Mouse (Mus musculus): ENCODE measurements around the gene Rsph1. TPM values are rescaled to one million over a fixed set of nuclear protein-coding genes. Genes with fewer than 3 reads are reported as not detected.

Rsph1 gene
- polyA plus RNA-seq, 1 experiment, result not detected

DNA sequence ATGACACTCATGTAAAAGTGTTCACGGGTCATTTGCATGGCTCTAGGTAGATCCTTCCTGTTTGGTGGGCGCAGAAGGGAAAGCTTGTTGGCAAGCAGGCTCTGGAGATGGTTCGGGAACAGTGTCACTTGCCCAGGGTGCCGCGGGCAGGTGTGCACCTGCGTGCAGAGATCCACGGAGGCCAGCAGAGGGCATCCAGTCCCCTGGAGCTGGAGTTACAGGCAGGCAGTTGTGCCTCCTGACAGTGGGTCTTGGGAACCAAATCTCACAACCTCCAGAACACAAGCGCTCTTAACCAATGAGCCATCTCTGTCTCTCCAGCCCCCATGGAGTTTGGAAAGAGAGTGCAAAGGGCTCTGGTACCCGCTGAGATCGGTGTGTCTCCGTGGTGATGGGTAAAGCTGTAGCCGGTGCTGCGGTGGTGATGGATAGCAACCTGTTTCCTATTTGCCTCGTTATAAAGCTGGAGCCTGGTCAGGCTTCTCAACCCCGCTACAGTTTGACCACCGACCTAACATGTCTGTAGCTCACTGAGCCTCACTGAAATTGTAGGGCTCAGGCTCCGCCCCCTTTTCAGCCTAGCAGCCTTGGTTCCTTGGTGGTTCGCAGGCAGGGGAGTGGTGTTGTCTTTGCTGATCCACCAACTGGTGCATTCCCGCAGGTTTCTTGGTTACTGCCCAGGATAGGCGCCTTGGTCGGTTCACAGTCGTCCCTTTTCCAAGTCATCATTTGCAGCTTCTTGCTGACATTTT, 40.5 kb upstream of the Rsph1 start:
- TF ChIP-seq POLR2A (IDR thresholded peaks at IDR 0.05; ENCODE audit: borderline replicate concordance, low read depth, low read length) (no peak), CTCF (IDR thresholded peaks at IDR 0.05; ENCODE audit: low read depth, low read length) (no peak)
- Histone ChIP-seq H3K4me1 (ENCODE audit: control insufficient read depth, insufficient read depth, low read length) (no peaks in the 10 kb centered on the region), H3K4me3 (ENCODE audit: insufficient read depth, low read length) (no peak overlapping the region), H3K27ac (ENCODE audit: insufficient read depth, low read depth, low read length) (no peak overlapping the region)

DNA sequence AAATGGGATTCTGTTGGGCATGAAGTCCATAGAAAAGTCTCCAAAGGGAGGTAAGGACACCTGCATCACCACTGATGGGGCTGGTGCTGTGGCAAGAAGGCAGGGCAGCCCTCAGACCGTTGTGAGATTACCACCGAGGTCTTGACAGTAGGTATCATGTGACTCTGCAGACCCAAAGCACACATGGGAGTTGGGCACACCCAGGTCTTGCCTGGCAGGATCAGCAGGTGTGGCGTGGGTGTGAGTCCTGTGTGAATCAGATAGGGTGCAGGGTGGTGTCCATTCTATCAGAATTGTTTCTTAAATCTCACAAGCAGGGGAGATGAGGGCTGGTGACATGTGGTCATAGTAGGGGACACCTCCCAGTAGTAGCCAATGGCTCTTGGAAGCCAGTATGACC, 39.8 kb upstream of the Rsph1 start:
- Histone ChIP-seq H3K4me3 (ENCODE audit: insufficient read depth, low read length) (no peak overlapping the region), H3K27ac (ENCODE audit: insufficient read depth, low read depth, low read length) (no peak overlapping the region), H3K4me1 (ENCODE audit: control insufficient read depth, insufficient read depth, low read length) (no peaks in the 10 kb centered on the region)
- TF ChIP-seq POLR2A (IDR thresholded peaks at IDR 0.05; ENCODE audit: borderline replicate concordance, low read depth, low read length), result no peak

DNA sequence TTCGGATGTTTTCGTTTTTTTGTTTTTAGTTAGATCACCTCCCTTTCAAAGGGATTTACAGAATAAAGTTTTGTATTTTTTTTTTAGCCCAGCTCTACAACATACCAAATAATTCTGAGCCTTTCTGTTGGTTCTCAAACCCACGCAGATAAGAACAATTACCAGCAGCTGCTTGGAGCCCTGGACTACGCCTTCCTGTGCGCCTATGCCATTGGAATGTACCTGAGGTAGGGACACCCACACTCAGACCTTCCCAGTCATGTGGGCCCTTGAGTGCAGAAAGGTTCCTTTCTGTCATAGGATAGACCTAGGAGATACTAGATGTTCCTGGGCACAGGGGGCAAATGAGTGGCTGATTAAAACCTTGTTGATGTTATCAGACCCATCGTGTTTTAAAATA, 38.8 kb upstream of the Rsph1 start:
- Histone ChIP-seq H3K4me1 (ENCODE audit: control insufficient read depth, insufficient read depth, low read length) (no peaks in the 10 kb centered on the region), H3K27ac (ENCODE audit: insufficient read depth, low read depth, low read length) (no peak overlapping the region), H3K4me3 (ENCODE audit: insufficient read depth, low read length) (no peak overlapping the region)
- TF ChIP-seq CTCF (IDR thresholded peaks at IDR 0.05; ENCODE audit: low read depth, low read length), result no peak
- TF ChIP-seq POLR2A (IDR thresholded peaks at IDR 0.05; ENCODE audit: borderline replicate concordance, low read depth, low read length), result no peak

DNA sequence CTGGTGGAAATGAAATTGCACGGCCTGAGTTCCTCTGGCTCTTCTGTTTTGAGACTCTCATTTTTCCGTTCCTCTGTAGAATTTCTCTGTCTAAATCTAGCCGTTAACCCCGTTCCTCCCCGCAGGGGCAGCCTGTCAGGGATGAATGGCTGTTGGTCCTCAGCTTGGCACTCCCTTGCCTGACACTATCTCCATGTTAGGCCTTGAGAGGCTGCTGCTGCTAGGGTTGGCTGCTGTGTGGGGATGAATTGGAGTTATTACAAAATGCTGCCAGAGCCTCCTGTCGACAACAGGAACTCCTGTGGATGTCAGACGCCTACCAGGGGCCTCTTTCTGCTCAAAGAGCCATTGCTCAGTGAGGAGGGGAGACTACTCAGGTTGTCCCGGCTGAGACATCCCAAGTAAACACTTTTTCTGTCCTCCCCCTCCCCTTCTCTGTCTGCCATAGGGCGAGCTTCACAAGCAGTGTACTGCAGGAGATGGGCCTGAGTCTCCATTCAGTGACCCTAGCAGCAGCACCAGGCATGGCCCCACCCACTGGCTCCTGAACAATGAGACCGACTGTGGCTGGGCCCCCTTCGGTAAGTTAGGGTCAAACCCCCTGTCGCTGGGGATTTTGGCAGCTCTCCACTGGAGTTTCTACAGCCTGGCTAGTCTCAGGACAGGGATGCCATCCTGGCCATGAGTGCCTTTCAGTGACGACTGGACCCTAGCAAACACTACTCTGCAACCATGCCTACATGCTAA, 38.0 kb upstream of the Rsph1 start:
- Histone ChIP-seq H3K4me3 (ENCODE audit: insufficient read depth, low read length) (no peak overlapping the region), H3K4me1 (ENCODE audit: control insufficient read depth, insufficient read depth, low read length) (no peaks in the 10 kb centered on the region), H3K27ac (ENCODE audit: insufficient read depth, low read depth, low read length) (no peak overlapping the region)
- TF ChIP-seq CTCF (IDR thresholded peaks at IDR 0.05; ENCODE audit: low read depth, low read length) (no peak), POLR2A (IDR thresholded peaks at IDR 0.05; ENCODE audit: borderline replicate concordance, low read depth, low read length) (no peak)

DNA sequence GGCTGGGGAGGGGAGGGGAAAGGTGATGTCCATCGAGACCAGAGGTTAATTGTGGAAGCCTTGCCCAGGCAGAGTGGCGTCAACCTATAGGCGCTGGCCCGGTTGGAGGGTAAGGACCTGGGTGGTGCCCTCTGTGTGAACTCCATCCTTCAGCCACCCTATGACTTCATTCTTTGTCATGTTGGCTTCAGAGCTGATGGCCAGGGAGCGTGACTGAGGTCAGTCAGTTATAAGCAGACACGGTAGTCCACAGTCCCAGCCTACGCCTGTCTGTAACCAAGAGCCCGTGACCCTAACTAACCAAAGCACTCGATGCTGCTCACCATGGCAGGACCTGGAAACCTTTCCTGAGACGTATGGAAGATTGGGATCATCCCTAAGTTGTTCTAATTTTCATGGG, 35.5 kb upstream of the Rsph1 start:
- no peak for TF ChIP-seq CTCF (IDR thresholded peaks at IDR 0.05; ENCODE audit: low read depth, low read length)
- TF ChIP-seq POLR2A (IDR thresholded peaks at IDR 0.05; ENCODE audit: borderline replicate concordance, low read depth, low read length), result no peak
- peaks cover 8% of the 10 kb centered on the region for H3K4me1 ChIP-seq (ENCODE audit: control insufficient read depth, insufficient read depth, low read length)
- H3K27ac ChIP-seq (ENCODE audit: insufficient read depth, low read depth, low read length), result no peak overlapping the region
- H3K4me3 ChIP-seq (ENCODE audit: insufficient read depth, low read length), result no peak overlapping the region

DNA sequence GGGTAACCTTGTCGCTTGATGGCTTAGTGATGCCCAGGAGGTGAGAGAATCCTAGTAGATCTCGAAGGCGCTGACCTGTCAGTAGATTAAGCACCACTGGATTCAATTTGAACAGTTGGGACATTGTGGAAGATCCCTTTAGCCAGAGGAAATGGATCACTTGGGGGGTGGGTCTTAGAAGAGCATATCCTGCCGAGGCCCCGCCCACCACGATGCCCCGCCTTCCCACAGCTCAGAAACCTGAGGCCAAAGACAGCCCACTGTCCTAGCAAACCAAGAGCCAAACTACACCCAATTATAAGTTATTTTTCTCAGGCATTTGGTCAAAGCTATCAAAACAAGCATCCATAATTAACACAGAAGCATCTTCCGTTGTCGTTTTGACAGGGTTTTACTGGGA, 33.9 kb upstream of the Rsph1 start:
- H3K4me1 ChIP-seq (ENCODE audit: control insufficient read depth, insufficient read depth, low read length), result peaks cover 8% of the 10 kb centered on the region
- H3K4me3 ChIP-seq (ENCODE audit: insufficient read depth, low read length), result no peak overlapping the region
- TF ChIP-seq CTCF (IDR thresholded peaks at IDR 0.05; ENCODE audit: low read depth, low read length) (no peak), POLR2A (IDR thresholded peaks at IDR 0.05; ENCODE audit: borderline replicate concordance, low read depth, low read length) (no peak)
- no peak overlapping the region for H3K27ac ChIP-seq (ENCODE audit: insufficient read depth, low read depth, low read length)

DNA sequence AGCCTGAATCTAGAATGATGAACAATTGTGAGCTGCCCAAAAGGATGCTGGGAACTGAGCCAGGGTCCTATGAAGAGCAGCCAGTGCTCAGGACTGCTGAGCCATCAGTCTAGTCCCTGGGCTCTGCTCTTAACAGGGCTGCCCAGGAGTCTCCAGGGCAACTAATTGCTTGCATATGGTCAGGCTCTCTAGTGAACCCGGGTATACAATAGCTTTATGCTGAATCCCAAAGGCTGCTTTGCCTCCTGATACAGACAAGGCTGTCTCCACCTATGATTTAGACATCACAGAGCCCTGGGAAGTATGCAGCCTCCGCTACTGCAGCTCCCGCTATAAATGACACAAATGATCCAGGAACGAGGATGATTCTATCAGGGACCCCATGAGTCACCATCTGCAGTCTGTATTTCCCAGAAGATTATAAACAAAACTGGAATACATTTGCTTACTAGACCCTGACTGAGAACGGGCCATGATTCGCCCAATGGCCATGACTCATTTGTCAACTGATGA, 32.2 kb upstream of the Rsph1 start:
- TF ChIP-seq CTCF (IDR thresholded peaks at IDR 0.05; ENCODE audit: low read depth, low read length) (no peak), POLR2A (IDR thresholded peaks at IDR 0.05; ENCODE audit: borderline replicate concordance, low read depth, low read length) (no peak)
- peaks cover 24% of the 10 kb centered on the region for H3K4me1 ChIP-seq (ENCODE audit: control insufficient read depth, insufficient read depth, low read length)
- H3K4me3 ChIP-seq (ENCODE audit: insufficient read depth, low read length), result no peak overlapping the region
- no peak overlapping the region for H3K27ac ChIP-seq (ENCODE audit: insufficient read depth, low read depth, low read length)

DNA sequence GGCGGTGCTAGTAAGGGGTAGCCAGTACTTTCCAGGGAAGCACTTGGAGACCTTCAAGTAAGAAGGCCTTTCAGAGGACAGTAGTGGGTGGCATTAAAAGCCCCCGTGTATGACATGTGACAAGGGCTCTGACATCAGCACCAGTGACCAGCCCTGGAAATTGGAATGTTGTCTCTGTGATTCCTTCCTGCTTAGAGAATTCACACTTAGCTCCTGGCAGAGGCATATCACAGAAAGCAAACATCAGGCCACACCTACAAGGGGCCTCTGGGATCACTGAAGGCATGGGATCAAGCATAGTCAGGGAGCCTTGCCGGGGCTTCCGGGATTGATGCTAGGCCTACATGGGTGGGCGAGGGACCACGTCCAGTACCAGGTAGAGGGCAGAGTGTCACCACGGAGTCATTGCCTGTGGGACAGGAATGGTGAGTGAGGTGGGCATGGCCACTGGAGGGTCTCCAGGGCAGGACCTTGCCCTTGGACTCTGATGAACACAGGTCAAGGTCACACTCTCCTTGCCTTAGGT, 31.2 kb upstream of the Rsph1 start:
- Histone ChIP-seq H3K4me3 (ENCODE audit: insufficient read depth, low read length) (no peak overlapping the region), H3K27ac (ENCODE audit: insufficient read depth, low read depth, low read length) (no peak overlapping the region), H3K4me1 (ENCODE audit: control insufficient read depth, insufficient read depth, low read length) (peaks cover 26% of the 10 kb centered on the region)
- TF ChIP-seq POLR2A (IDR thresholded peaks at IDR 0.05; ENCODE audit: borderline replicate concordance, low read depth, low read length) (no peak), CTCF (IDR thresholded peaks at IDR 0.05; ENCODE audit: low read depth, low read length) (no peak)

DNA sequence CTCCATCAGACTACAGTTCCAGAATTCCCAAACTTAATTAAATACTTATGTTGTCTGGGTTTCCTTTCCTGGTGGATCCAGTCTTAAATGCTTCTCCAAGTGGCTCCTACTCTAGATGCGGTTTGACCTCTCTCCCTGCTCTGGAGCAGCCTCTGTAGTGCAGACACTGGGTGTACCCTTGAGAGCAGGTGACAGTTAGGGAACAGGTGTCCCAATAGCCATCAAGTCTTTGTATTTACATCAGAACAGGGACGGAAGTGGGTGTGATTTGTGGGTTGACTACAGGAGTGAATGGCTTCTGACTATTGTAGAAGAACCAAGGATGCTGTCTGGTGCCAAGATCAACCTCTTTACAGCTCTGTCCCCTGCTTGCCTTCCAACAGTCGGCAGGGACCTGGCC, 30.6 kb upstream of the Rsph1 start:
- H3K4me1 ChIP-seq (ENCODE audit: control insufficient read depth, insufficient read depth, low read length), result peaks cover 26% of the 10 kb centered on the region
- H3K27ac ChIP-seq (ENCODE audit: insufficient read depth, low read depth, low read length), result no peak overlapping the region
- H3K4me3 ChIP-seq (ENCODE audit: insufficient read depth, low read length), result no peak overlapping the region
- no peak for TF ChIP-seq POLR2A (IDR thresholded peaks at IDR 0.05; ENCODE audit: borderline replicate concordance, low read depth, low read length)
- TF ChIP-seq CTCF (IDR thresholded peaks at IDR 0.05; ENCODE audit: low read depth, low read length), result no peak

DNA sequence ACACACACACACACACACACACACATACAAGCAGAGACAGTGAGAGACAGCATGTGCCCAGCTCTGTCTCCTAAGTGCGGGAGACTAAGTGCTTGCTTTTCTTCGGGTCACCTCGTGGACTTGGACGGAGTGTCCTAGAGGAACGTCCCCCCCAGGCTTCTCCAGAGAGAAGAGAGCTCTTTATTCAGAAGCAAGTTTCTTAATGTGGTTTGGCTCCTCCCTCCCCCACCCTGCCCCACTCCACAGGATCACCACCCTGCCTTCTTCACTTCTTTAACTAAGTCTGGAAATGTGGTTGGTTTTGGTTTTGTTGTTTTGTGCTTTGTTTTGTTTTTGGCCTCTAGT, 28.6 kb upstream of the Rsph1 start:
- no peak overlapping the region for H3K4me3 ChIP-seq (ENCODE audit: insufficient read depth, low read length)
- no peak overlapping the region for H3K27ac ChIP-seq (ENCODE audit: insufficient read depth, low read depth, low read length)
- peaks cover 26% of the 10 kb centered on the region for H3K4me1 ChIP-seq (ENCODE audit: control insufficient read depth, insufficient read depth, low read length)
- TF ChIP-seq POLR2A (IDR thresholded peaks at IDR 0.05; ENCODE audit: borderline replicate concordance, low read depth, low read length) (no peak), CTCF (IDR thresholded peaks at IDR 0.05; ENCODE audit: low read depth, low read length) (no peak)
